Mouse (Mus musculus) stomach, embryonic 16.5 days (tissue): ENCODE results near the gene Guk1. TPM values are rescaled to one million over a fixed set of nuclear protein-coding genes. Genes with fewer than 3 reads are reported as not detected.
"Not testable (repeated sequence)": the region's sequence is repeated elsewhere in the genome, so short reads cannot be mapped to it uniquely, and the experiment has no call there.

Experiments used
- ATAC-seq: fragments of 200-750 bp; cut with Nextera tagmentation; 2 replicates; pipeline ENCODE4 v1.8.0; 2017; ENCODE audit warnings: moderate number of reproducible peaks, moderate TSS enrichment; ENCODE audit not compliant: insufficient read depth, low FRiP score
- H3K27ac ChIP-seq: fragments of 300-500 bp; sonication (generic); 2 replicates; pipeline ENCODE4 v1.5.1; 2014; ENCODE audit warnings: low read length
- H3K27me3 ChIP-seq: fragments of 300-500 bp; sonication (generic); 2 replicates; pipeline ENCODE4 v1.6.1; 2014; ENCODE audit warnings: low read length, control low read depth, mixed read lengths; ENCODE audit not compliant: control insufficient read depth, insufficient read depth
- H3K36me3 ChIP-seq: fragments of 300-500 bp; sonication (generic); 2 replicates; pipeline ENCODE4 v1.6.1; 2014; ENCODE audit warnings: low read length; ENCODE audit not compliant: control insufficient read depth, insufficient read depth
- H3K4me1 ChIP-seq: fragments of 300-500 bp; sonication (generic); 2 replicates; pipeline ENCODE4 v1.6.1; 2014; ENCODE audit warnings: low read length, control low read depth, mixed read lengths; ENCODE audit not compliant: control insufficient read depth, insufficient read depth
- H3K4me2 ChIP-seq: fragments of 300-500 bp; sonication (generic); 2 replicates; pipeline ENCODE4 v1.6.1; 2014; ENCODE audit warnings: low read depth, low read length, mixed read lengths
- H3K4me3 ChIP-seq: fragments of 300-500 bp; sonication (generic); replicated peaks from 2 replicates; pipeline ENCODE4 v1.5.1; 2014; ENCODE audit warnings: mild to moderate bottlenecking, low read length
- H3K9ac ChIP-seq: fragments of 300-500 bp; sonication (generic); 2 replicates; pipeline ENCODE4 v1.6.1; 2014; ENCODE audit warnings: low read length
- H3K9me3 ChIP-seq: fragments of 300-500 bp; sonication (generic); replicated peaks from 2 replicates; pipeline ENCODE4 v1.6.1; 2016; ENCODE audit warnings: low read length, control low read depth; ENCODE audit not compliant: control insufficient read depth
- WGBS: fragments of 180-500 bp; shearing (Covaris S2); extraction: QIAGEN DNeasy Blood & Tissue Kit; methylation state at CpG from one replicate; pipeline ENCODE4 v1.1.7; 2014; 5-methylcytosine and 5-hydroxymethylcytosine counted together
- polyA plus RNA-seq: library from polyadenylated mRNA; unstranded; fragments of >200 nt; fragmentation: Nextera tagmentation; extraction: Ambion mirVana; gene quantifications from 2 replicates; pipeline ENCODE4 v1.2.1, GENCODE M21; 2015

The Guk1 gene
- polyA plus RNA-seq, 1 experiment from 2014 or later, result 128 TPM

GRCm38 (mm10) chr11:59216955-59217354 lies 24.9 kb upstream of the Guk1 start:
- H3K27me3 ChIP-seq, result no peaks in the 10 kb centered on the region
- H3K4me3 ChIP-seq, result no peak overlapping the region
- ATAC-seq, result no peak
- H3K4me2 ChIP-seq, result no peak overlapping the region
- H3K36me3 ChIP-seq, result no peaks in the 10 kb centered on the region
- peaks cover 32% of the 10 kb centered on the region for H3K4me1 ChIP-seq
- 80% methylated on average over 3 of the region's 3 CpGs for WGBS
- no peak overlapping the region for H3K9ac ChIP-seq
- H3K9me3 ChIP-seq, result no peaks in the 10 kb centered on the region
- no peak overlapping the region for H3K27ac ChIP-seq

GRCm38 (mm10) chr11:59212892-59213494 lies 21.0 kb upstream of the Guk1 start:
- H3K9ac ChIP-seq, result no peak overlapping the region
- H3K27ac ChIP-seq, result no peak overlapping the region
- WGBS, result 86% methylated on average over 12 of the region's 12 CpGs
- H3K4me1 ChIP-seq, result peaks cover 29% of the 10 kb centered on the region
- H3K9me3 ChIP-seq, result no peaks in the 10 kb centered on the region
- no peak for ATAC-seq
- no peak overlapping the region for H3K4me2 ChIP-seq
- H3K36me3 ChIP-seq, result peaks cover 6% of the 10 kb centered on the region; the same call in 1 of the 2 replicates
- no peak overlapping the region for H3K4me3 ChIP-seq
- no peaks in the 10 kb centered on the region for H3K27me3 ChIP-seq

GRCm38 (mm10) chr11:59212320-59212719 lies 20.3 kb upstream of the Guk1 start:
- 75% methylated on average over 12 of the region's 12 CpGs for WGBS
- not testable (repeated sequence) for H3K27me3 ChIP-seq, H3K4me3 ChIP-seq, H3K9ac ChIP-seq, H3K9me3 ChIP-seq, H3K36me3 ChIP-seq, H3K4me2 ChIP-seq, ATAC-seq, H3K27ac ChIP-seq
- peaks cover 26% of the 10 kb centered on the region for H3K4me1 ChIP-seq

GRCm38 (mm10) chr11:59211561-59211960 lies 19.5 kb upstream of the Guk1 start:
- not testable (repeated sequence) for ATAC-seq, H3K36me3 ChIP-seq
- WGBS, result 80% methylated on average over 9 of the region's 9 CpGs

GRCm38 (mm10) chr11:59210020-59210419 lies 18.0 kb upstream of the Guk1 start:
- no peak for ATAC-seq
- 73% methylated on average over 4 of the region's 4 CpGs for WGBS
- no peaks in the 10 kb centered on the region for H3K27me3 ChIP-seq
- H3K4me2 ChIP-seq, result no peak overlapping the region
- H3K4me3 ChIP-seq, result no peak overlapping the region
- H3K27ac ChIP-seq, result no peak overlapping the region
- H3K4me1 ChIP-seq, result peaks cover 23% of the 10 kb centered on the region
- H3K9me3 ChIP-seq, result no peaks in the 10 kb centered on the region
- no peak overlapping the region for H3K9ac ChIP-seq
- peaks cover 6% of the 10 kb centered on the region; the same call in 1 of the 2 replicates for H3K36me3 ChIP-seq

More at GRCm38 (mm10) chr11:59211561-59211960, 19.5 kb upstream of the Guk1 start:
- not testable (repeated sequence) for H3K27me3 ChIP-seq, H3K27ac ChIP-seq, H3K9ac ChIP-seq, H3K4me2 ChIP-seq, H3K4me3 ChIP-seq, H3K9me3 ChIP-seq
- H3K4me1 ChIP-seq, result peaks cover 26% of the 10 kb centered on the region

GRCm38 (mm10) chr11:59209580-59209979 lies 17.6 kb upstream of the Guk1 start:
- peak overlapping the region; percentile 96; the same call in 1 of the 2 replicates for H3K27ac ChIP-seq
- no peak for ATAC-seq
- peaks cover 6% of the 10 kb centered on the region; the same call in 1 of the 2 replicates for H3K36me3 ChIP-seq
- H3K9me3 ChIP-seq, result no peaks in the 10 kb centered on the region
- no peak overlapping the region for H3K9ac ChIP-seq
- H3K4me3 ChIP-seq, result no peak overlapping the region
- H3K4me1 ChIP-seq, result peaks cover 23% of the 10 kb centered on the region
- WGBS, result 53% methylated on average over 5 of the region's 5 CpGs
- peak overlapping the region; percentile 82 for H3K4me2 ChIP-seq
- H3K27me3 ChIP-seq, result no peaks in the 10 kb centered on the region

- H3K27me3 ChIP-seq, result no peaks in the 10 kb centered on the region
- peak overlapping the region; percentile 96 for H3K27ac ChIP-seq
- peak; percentile 71 for ATAC-seq
These were observed 17.0 kb upstream of the Guk1 start for GRCm38 (mm10) chr11:59209003-59209441.

GRCm38 (mm10) chr11:59208153-59208831 lies 16.3 kb upstream of the Guk1 start, which contains the start of gene 2310033P09Rik:
2310033P09Rik (plus strand) TSS chr11:59208321.
- Histone ChIP-seq H3K4me3 (peak within 1 kb of the TSS; percentile 97), H3K27ac (peak within 1 kb of the TSS; percentile 96), H3K36me3 (peaks cover 6% of the 10 kb centered on the region; the same call in 1 of the 2 replicates), H3K4me2 (peak within 1 kb of the TSS; percentile 82), H3K9me3 (no peaks in the 10 kb centered on the region), H3K9ac (peak within 1 kb of the TSS; percentile 95), H3K27me3 (no peaks in the 10 kb centered on the region), H3K4me1 (peaks cover 23% of the 10 kb centered on the region)
- WGBS, result under 1% methylated on average over 67 of the region's 67 CpGs
- ATAC-seq, result peak; percentile 91

More at GRCm38 (mm10) chr11:59209003-59209441, 17.0 kb upstream of the Guk1 start:
- Histone ChIP-seq H3K9me3 (no peaks in the 10 kb centered on the region), H3K4me2 (peak overlapping the region; percentile 82), H3K4me1 (peaks cover 23% of the 10 kb centered on the region), H3K36me3 (peaks cover 6% of the 10 kb centered on the region; the same call in 1 of the 2 replicates), H3K4me3 (peak overlapping the region; percentile 97), H3K9ac (peak overlapping the region; percentile 95)
- 9% methylated on average over 18 of the region's 18 CpGs for WGBS
